Mouse (Mus musculus): ENCODE data around the gene Cpm.

The Cpm gene

DNA sequence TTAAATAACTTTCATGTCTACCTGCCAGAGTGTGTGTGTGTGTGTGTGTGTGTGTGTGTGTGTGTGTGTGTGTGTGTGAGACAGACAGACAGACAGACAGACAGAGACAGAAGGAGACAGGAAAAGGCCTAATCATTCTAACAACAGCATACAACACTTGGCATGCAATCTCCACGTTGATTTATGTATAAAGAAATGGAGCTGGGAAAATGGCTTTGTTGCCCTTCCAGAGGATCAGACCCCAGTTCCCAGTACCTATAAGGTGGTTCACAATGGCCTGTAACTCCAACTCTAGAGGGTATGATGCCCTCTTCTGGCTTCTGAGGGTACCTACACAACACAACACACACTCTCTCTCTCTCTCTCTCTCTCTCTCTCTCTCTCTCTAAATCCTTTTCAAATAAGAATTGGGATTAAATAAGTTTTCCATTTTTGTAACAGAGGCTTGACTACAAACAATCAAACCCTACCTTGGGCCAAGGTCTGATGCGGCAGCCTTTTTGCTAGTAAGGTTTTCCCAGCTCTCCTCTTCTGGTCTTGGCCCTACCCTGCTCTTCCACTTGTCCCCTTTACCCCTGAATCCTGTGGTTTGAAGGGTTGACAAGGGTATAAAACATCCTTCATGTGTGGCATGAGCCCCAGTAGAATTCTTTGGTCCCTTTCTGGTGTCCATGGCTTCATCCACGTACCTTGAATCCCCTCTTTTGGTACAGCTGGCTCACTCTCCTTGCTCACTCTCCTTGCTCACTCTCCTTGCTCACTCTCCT lies 6.7 kb downstream of the Cpm start:
- no peak for DNase-seq (ENCODE audit: low read depth)

DNA sequence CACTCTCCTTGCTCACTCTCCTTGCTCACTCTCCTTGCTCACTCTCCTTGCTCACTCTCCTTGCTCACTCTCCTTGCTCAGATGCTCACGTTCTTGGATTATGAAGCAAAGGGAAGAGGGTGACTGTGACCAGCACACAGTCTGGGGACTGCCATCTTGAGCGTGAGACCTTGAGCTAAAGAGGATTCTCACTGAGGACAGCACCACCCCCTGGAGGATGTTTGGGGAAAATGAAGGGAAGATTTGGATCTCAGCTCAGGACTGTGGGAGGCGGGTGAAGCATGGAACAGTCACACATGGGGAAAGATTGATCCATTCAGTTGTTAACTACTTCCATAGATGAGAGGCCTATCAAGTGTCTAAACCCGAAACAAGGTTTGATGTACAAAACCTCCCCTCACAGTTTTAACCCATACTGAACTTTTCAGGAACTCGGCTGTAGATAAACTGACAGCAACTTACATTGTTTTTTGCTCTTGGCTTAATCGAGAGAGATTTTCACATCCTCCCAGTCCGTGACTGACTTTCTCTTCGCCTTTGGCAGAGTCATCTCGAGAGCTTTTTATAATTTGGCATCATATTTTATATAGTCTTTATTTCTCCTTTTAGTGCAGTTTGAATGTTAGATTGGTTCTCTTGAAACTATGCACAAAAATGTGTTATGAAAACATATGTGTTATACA lies 7.9 kb downstream of the Cpm start:
- no peak for DNase-seq (ENCODE audit: low read depth)

DNA sequence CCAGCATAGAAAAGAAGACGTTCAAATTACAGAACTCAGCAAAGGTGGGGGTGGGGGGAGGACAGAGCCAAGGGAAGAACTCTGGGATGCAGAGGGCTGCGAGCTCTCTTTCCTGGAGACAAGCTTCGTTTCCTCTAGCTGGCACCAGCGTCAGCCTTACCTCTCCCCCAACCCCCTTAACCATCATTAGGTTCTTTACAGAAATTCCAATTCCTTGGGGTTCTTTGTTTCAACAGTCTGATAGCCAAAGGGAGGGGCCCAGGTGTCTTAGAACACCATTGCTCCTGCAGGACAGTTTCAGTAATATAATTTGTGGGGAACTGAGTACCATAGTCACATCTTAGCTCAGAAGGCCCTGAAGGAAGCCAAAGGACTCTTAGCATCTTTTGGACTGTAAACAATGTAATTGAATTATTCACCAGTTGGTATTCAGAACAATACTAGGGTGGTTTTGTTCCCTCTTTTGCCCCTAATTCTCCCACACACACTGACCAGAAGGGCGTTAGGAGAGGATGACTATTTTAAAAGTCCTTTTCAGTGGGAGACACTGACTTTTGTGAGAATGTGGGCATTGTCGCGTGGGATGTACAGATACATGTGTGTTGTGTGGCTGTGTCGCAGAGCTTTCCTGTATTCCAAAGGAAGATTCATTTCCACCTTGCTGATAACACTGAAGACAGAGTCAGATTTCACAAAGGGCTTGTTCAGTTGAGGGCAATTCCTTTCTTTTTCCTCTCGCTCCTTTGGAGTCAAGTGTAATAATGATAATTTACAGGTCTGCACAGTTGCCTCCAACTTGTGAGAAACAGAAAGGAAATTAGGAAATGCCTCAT lies 8.7 kb downstream of the Cpm start:
- no peak for DNase-seq (ENCODE audit: low read depth)

DNA sequence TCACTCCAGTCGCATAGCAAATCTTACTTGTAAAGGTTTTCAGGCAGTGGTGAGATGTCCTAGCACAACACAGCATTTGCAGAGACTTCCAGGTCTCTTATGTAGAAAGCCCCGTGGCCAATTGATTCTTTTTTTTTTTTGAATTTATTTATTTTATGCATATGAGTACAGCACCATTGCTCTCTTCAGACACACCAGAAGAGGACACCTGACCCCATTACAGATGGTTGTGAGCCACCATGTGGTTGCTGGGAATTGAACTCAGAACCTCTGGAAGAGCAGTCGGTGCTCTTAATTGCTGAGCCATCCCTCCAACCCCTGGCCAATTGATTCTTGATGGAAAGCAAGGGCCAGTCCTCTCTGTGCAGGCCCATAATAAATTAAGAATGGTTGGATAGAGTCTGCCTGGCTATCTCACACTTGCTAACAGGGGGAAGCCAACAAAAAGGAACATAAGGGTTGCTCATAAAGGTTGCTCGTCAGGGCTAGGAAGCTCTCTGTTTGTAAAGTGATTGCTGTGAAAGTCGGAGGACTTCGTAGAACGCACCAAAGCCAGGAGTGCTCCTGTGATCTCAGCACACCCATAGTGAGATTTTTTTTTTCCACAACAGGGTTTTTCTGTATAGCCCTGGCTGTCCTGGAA lies 9.4 kb downstream of the Cpm start:
- no peak for DNase-seq (ENCODE audit: low read depth)

DNA sequence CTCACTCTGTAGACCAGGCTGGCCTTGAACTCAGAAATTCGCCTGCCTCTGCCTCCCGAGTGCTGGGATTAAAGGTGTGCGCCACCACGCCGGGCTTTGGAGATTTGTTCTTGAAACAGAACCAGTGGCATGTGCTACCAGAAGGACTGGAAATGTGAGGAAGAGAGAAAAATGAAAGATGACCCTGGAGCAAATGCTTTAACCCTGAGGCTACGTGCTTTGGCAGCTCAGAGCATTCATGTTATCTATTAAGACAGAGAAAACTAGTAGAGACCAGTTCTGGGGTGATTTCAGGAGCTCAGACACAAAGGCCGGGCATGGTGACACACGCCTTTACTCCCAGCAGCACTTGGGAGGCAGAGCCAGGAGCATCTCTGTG lies 9.9 kb downstream of the Cpm start:
- DNase-seq (ENCODE audit: low read depth) = no peak

DNA sequence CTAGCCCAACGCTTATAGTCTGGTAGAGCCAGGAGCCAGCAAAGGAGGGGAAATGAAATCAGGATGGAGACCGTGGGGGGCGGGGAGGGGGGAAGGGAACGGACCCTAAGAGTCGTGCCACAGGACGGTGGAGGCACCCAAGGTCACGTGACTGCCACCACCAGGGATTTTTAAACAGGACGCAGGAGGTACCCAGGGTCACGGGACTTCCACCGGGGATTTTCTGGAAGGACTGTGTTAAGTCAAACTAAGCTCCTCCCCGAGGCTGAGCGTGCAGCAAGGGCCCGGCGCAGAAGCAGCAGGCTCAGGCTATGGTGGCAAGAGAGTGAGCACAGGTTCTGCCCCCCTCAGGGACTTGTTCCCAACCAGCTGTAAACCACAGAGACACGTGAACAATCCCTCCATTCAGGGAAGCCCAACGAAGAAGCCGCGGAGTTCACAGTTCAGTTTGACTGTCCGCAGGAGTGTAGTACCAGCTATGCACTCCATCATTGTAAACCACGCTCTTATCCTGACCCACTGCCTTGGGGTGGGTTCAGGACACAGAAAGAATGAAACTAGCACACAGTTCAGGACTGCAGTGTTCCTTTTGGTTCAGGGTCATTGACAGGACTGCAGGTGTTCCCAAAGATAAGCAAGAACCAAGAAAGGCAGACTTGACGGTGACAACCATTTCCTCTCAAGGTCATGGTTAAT lies 10.7 kb downstream of the Cpm start:
- no peak for DNase-seq (ENCODE audit: low read depth)

DNA sequence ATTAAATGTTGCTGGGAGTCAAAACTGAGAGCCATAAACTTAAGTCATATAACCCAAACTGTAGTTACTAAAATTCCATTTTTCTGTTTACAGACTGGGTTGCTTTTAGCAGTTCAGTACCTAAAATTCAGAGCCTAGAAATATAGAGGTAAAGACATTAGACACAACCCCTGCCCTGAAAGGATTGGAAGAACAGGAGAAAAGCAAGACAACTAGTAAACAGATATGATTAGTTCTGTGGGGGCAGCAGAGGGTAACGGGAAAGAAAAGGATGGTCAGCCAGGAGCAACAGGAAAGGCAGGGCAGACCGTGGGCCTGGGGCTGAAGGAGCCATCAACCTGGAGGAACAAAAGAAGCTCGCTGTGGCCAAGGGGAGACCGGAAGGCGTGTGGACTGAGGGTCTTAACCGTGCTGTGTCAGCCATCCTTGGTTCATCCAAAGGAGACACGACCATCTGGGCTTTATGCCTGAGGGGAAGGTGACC lies 11.3 kb downstream of the Cpm start:
- DNase-seq (ENCODE audit: low read depth) = no peak

DNA sequence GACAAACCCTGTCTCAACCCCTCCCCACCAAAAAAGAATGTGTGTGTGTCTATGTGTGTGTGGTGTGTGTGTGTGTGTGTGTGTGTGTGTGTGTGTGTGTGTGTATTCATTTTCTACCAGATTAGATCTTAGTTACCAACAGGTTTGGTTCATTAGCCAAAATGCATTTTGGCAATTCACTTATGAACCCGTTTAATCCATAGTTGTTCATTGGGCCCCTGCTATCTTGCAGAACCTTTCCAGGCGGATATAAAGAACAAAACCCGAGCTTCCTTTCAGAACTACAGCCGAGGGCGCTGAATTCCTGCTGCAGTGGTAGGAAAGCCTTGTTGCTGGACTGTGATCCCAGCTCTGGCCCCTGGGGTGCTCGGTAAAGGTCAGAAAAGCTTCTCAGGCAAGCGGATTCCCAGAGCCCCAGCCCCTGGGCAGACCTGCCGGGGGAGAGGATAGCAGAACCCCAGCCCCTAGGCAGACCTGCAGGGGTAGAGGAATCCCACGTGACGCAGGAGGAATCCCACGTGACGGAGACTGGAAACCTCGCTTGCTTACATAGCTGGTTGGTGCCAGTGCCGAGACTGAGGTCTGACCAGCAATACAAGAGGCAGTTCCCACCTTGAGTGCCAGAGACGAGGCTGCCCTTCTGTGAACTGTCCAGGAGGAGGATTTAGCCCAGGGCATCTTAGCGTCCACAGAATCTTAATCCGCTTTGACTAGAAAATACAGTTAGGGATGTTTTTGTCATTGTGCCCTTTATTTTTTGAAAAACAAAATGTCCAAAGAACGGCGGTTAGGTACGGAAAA lies 12.3 kb downstream of the Cpm start:
- DNase-seq (ENCODE audit: low read depth) = no peak

DNA sequence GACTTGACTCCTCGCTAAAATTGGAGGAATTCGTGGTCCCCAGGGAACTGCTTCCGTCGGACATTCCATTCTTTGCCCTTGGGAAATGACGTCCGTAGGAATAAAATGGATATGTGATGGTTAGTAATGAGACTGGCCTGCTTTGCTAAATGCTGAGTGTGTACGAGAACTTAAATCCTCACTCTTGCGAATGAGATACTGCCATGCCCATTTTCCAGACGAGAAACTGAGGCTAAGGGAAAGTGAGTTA lies 12.8 kb downstream of the Cpm start:
- DNase-seq (ENCODE audit: low read depth) = no peak

DNA sequence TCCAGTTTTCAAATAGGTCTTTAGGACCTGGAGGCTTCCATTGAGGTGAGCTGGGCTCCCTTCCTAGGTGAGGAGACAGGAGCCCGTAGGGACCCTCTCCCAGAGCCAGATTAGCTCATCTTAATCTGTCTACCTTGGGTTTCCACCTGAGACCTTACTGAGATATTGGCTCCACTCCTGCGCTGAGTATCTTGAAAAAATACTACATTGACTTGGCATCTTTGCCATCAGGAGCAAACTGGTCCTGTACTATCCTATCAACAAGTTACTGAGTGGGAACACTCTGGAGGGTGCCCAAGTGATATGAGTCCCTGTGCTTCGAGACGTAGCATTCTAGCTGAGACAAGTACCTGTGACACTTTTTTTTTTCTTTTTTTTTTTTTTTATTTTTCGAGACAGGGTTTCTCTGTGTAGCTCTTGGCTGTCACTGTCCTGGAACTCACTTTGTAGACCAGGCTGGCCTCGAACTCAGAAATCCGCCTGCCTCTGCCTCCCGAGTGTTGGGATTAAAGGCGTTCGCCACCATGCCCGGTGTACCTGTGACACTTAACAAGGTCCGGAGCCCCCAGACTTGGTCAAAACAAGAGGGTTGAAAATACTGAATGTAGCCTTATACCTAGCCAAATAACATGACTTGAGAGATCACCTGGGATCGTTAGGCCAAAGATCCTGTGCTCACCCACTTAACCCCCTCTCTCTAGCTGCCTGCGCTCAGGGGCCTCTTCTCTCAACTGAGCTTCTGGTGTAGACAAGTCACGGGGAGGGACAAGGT lies 13.4 kb downstream of the Cpm start:
- DNase-seq (ENCODE audit: low read depth) = no peak

DNA sequence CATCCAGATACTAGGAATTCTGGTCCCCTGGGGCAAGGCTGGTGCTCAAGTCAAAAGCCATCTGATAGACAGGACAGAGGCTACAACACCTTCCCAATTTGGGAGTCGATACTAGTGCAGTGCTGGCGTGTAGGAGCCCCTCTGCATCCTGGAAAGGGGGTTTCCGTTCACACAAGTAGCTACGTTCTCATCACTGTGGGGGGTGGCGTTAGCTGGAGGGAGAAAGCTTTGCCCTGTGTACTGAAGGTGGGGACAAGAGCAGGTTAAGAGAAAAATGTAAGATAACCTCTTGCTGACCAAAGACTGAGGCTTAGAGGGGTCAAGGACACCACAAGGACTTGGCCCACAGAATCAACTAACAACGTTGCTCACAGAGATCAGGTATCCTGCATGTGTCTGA lies 14.0 kb downstream of the Cpm start:
- no peak for DNase-seq (ENCODE audit: low read depth)

DNA sequence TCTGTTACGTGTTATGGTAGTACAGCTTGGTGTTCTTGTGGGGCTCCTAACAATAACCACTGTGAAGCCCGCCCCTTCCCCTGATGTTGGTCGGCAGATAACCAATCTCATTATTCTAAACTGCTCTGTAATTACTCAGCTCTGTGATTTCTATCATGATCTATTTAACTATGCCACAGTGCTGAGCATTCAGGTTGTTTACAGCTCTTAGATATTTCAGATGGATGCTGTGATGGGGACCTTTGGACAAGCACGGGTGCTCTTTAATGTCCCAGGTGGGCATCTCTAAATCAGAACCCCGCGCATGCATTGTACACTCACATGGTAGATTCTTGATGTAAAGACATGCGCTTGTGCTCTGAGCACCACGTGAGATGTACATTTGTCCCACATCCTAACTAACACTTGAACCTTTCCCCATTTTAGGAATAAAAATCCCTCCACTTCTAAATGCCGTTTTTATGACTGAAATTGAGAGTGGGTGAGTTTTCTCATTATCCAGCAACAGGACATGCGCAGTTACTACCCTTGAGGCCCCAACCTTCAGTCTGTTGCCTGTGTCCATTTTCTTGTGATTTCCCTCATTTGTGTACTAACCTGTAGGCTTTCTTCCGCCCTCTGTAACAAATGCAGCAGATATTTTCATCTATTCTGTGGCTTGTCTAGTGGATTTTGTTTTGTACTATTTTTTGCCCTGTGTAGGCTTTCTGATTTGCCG lies 14.6 kb downstream of the Cpm start:
- DNase-seq (ENCODE audit: low read depth) = no peak

DNA sequence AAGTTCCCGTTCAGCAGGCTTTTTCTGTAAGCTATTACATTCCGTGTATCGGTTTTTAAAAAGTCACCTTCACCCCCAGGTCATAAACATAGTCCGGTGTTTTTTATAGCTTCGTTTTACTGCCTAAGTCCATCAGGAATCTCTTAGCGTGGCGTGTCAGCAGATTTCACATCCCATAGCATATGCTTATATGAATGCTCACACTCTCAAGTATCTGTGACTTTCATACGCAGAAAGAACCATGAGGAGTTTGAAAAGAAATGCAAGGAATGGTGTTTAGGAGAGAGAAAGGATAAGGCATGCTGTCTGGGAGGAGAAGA lies 15.1 kb downstream of the Cpm start:
- no peak for DNase-seq (ENCODE audit: low read depth)

DNA sequence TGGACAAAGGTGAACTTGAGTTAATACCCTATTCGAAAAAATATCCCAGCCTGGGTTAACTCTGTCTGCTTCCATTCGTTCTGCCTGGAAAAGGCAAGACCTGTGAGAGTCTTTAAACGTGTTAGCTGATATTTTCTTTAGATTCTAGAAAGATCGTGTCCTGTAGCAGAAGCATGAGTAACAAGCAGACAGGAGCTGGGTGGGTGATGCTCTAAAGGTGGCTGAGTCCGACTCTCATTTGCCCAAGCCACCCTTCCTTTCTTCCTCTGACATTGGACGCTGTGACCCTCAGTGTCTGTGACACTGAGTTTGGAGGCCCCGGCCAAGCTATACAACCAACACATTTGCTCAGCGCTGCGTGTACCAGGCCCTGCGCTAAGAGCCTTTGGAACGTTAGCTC lies 15.5 kb downstream of the Cpm start:
- no peak for DNase-seq (ENCODE audit: low read depth)

DNA sequence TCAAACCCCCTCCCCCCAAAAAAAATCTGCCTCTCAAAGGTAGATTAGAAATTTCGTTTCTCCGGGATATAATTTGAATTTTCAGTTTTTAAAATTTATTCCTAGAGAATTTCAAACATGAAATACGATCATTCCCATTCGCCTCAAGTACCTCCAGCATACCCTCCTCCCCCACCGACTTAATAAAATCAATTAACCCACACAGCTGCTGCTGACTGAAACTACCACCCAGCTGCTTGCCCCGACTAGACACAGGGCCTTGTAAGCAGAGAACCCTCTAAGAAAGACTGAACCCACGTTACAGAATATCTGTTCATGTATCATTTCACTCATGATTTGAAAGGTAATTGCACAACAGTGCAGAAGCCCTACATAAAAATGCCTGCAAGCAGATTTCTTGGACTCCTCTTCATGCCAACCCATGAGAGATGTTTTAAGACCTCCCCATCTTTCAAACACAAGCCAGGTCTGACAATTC lies 16.2 kb downstream of the Cpm start:
- no peak for DNase-seq (ENCODE audit: low read depth)

DNA sequence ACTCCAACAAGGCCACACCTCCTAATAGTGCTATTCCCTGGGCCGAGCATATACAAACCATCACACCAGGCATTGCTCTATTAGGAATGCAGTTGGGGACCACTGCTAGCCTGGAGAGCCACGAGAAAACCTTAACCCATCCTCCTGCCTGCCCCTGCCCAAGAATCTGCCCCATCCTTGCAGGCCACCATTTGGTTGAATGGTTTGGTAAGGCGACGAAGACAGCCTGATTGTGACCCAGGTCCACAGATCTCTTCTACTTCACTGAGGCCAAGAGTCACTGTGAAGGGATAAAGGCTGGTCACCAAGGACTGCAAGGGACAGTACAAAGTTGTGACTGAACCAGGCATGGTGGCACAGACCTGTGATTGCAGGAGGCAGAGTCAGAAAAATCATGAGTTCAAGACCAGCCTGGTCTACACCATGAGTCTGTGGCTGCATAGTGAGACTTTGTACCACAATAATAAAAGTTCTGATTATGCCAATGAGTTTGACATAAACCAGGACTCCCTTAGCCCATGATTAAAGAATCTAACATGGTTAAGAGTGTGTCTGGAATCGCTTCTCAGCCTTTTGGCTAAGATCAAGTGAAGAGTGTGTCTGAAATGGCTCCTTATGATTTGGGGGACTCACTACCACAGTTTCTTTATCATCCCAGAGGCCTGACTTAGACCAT lies 17.3 kb downstream of the Cpm start:
- no peak for DNase-seq (ENCODE audit: low read depth)

DNA sequence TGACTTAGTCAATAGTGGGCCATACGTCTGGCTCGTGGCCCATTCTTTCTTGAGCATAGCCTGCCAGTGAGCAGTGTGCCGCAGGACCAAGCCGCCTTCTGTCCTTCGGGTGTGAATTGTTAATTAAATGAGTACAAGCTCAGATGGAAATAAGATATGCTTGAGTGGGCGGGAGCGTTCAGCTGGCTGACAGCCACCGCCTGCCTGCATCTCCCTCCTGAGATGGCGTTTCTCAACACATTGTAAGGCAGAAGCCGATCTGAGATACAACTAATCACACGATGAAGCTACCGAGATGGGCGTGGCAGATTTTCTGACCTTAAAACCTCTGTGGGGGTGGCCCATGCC lies 17.8 kb downstream of the Cpm start:
- DNase-seq (ENCODE audit: low read depth) = no peak

DNA sequence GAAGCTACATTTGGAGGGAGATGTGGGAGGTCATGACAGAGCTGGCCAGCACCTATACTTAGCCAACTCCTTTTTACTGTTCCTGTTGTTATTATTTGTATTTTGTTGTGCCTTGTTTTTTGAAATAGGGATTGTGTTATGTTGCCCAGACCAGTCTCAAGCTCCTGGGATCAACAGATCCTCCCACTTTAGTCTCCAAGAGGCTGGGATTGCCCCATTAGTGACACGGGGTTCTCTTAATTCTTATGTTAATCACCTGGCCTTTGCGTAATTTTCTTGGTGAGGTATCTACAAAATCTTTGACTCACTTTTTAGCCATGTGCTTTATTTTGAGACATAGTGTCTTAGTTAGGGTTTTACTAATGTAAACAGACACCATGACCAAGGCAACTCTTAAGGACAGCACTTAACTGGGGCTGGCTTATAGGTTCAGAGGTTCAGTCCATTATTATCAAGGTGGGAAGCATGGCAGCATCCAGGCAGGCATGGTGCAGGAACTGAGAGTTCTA lies 18.7 kb downstream of the Cpm start:
- no peak for DNase-seq (ENCODE audit: low read depth)

DNA sequence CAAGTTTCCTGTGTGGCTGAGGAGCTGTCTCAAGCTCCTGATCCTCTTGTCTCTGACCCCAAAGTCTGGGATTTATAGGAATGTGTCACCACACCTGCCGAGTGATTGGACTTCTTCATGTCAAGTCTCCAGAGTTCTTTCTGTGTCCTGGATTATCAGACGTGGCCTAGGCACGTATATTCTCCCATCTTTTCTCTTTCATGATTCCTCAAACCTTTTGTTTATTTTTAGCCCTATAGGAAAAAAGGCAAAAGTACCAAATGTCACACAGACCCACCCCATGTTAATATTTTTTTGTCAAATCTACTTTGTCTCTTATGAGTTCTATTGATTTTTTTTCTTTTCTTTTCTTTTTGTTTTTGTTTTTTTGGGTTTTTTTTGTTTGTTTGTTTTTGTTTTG lies 19.3 kb downstream of the Cpm start:
- DNase-seq (ENCODE audit: low read depth) = no peak

Measured in NIH3T3 (cell line).